Mouse (Mus musculus): Measurements from ENCODE around the gene Fkbp15.
"Not testable (repeated sequence)": the region's sequence is repeated elsewhere in the genome, so short reads cannot be mapped to it uniquely, and the experiment has no call there.

Gene Fkbp15

GRCm38 (mm10) chr4:62289226-62289625 lies 71.1 kb downstream of the Fkbp15 start:
- Histone ChIP-seq H3K27me3 (ENCODE audit: control insufficient read depth, insufficient read depth, low read length, poor library complexity, severe bottlenecking) (no peaks in the 10 kb centered on the region), H3K36me3 (ENCODE audit: control insufficient read depth, insufficient read depth, low read length, poor library complexity, severe bottlenecking) (0 out of 2 replicates have a peak, but pooled peaks cover 1% of the 10 kb centered on the region)
- no peak for DNase-seq (ENCODE audit: low read depth, low spot score)

GRCm38 (mm10) chr4:62286992-62287900 lies 73.1 kb downstream of the Fkbp15 start:
- peak; percentile 20 for DNase-seq (ENCODE audit: low read depth, low spot score)
- Histone ChIP-seq H3K27me3 (ENCODE audit: control insufficient read depth, insufficient read depth, low read length, poor library complexity, severe bottlenecking) (no peaks in the 10 kb centered on the region), H3K36me3 (ENCODE audit: control insufficient read depth, insufficient read depth, low read length, poor library complexity, severe bottlenecking) (0 out of 2 replicates have a peak, but pooled peaks cover 1% of the 10 kb centered on the region)

DNA sequence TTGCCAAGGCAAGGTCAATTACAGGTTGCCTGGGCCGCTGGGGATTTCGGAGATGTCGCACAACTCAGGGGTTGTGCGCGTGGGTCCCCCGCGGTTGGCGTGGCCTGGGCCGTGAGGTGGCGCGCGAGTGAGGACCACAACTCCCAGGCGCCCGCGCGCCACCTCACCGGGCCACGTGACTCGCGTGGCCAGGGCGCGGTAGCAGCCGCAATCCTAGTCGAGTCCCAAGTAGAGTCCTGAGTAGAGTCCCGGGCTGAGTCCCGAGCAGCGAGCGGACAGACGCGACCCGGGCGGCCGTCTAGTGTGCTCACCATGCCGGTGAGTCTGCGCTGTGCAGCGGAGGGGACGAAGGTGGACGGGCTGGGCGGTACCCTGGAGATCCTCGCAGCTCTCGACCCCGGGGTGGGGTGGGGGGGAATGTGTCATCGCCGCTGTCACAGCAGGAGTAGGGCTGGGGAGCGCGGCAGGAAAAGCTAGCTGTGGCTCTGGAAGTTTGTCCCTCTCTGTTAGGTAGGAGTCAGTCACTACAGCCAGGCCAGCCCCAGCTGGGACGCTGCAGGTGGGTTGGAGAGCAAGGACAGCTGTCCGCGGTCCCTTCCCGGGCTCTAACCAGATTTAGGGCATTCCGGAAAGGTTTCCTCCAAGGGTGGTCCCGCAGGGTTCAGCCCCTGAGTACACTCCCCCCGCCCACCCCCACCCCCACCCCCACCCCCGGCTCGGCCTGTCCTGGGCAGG lies 73.9 kb downstream of the Fkbp15 start:
- peak; percentile 75 for DNase-seq (ENCODE audit: low read depth, low spot score)
- Histone ChIP-seq H3K27me3 (ENCODE audit: control insufficient read depth, insufficient read depth, low read length, poor library complexity, severe bottlenecking) (no peaks in the 10 kb centered on the region), H3K36me3 (ENCODE audit: control insufficient read depth, insufficient read depth, low read length, poor library complexity, severe bottlenecking) (no peaks in the 10 kb centered on the region)

DNA sequence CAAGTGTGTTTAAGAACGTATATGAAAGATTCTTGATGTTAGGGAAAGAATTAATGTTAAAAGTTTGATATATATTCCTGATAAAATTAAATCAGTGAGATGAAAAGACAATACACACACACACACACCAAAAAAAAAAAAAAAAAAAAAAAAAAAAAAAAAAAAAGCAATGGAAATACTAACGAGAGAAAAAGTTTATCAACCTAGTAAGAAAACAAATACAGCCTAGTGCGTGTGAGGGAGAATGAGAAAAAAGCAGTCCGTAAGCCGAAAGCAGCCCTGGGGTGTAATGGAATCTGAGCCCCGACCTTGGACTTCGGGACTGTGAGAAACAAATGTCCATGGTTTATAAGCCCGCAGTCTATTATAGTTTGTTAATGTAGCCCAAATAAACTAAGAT lies 74.8 kb downstream of the Fkbp15 start:
- Histone ChIP-seq H3K27me3 (ENCODE audit: control insufficient read depth, insufficient read depth, low read length, poor library complexity, severe bottlenecking) (no peaks in the 10 kb centered on the region), H3K36me3 (ENCODE audit: control insufficient read depth, insufficient read depth, low read length, poor library complexity, severe bottlenecking) (no peaks in the 10 kb centered on the region)
- DNase-seq (ENCODE audit: low read depth, low spot score), result no peak

GRCm38 (mm10) chr4:62282969-62283368 lies 77.4 kb downstream of the Fkbp15 start:
- Histone ChIP-seq H3K27me3 (ENCODE audit: control insufficient read depth, insufficient read depth, low read length, poor library complexity, severe bottlenecking) (no peaks in the 10 kb centered on the region), H3K36me3 (ENCODE audit: control insufficient read depth, insufficient read depth, low read length, poor library complexity, severe bottlenecking) (no peaks in the 10 kb centered on the region)
- no peak for DNase-seq (ENCODE audit: low read depth, low spot score)

GRCm38 (mm10) chr4:62281319-62281718 lies 79.0 kb downstream of the Fkbp15 start:
- H3K36me3 ChIP-seq (ENCODE audit: control insufficient read depth, insufficient read depth, low read length, poor library complexity, severe bottlenecking), result no peaks in the 10 kb centered on the region
- H3K27me3 ChIP-seq (ENCODE audit: control insufficient read depth, insufficient read depth, low read length, poor library complexity, severe bottlenecking), result no peaks in the 10 kb centered on the region
- DNase-seq (ENCODE audit: low read depth, low spot score), result no peak

GRCm38 (mm10) chr4:62278081-62278480 lies 82.3 kb downstream of the Fkbp15 start:
- Histone ChIP-seq H3K27me3 (ENCODE audit: control insufficient read depth, insufficient read depth, low read length, poor library complexity, severe bottlenecking) (no peaks in the 10 kb centered on the region), H3K36me3 (ENCODE audit: control insufficient read depth, insufficient read depth, low read length, poor library complexity, severe bottlenecking) (no peaks in the 10 kb centered on the region)
- DNase-seq (ENCODE audit: low read depth, low spot score), result no peak

GRCm38 (mm10) chr4:62277222-62277621 lies 83.1 kb downstream of the Fkbp15 start:
- Histone ChIP-seq H3K36me3 (ENCODE audit: control insufficient read depth, insufficient read depth, low read length, poor library complexity, severe bottlenecking) (no peaks in the 10 kb centered on the region), H3K27me3 (ENCODE audit: control insufficient read depth, insufficient read depth, low read length, poor library complexity, severe bottlenecking) (no peaks in the 10 kb centered on the region)

DNA sequence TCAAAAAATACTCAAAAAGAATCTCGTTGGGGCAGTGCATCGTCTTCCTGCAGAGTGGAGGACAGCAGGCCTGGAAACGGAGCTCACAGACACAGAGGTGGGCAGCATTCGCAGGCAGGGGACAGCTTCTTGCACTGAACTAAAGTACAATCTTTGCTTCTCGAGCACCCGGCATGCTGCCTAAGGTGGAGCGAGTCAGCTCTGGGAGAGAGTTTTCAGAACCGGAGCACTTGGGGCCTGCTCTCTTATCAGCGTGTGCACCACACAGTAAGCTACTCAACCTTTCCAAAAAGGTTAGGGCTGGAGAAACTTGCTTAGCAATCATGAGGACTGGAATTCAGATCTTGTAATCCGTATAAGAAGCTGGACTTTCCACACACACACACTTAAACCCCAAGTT lies 83.7 kb downstream of the Fkbp15 start:
- Histone ChIP-seq H3K27me3 (ENCODE audit: control insufficient read depth, insufficient read depth, low read length, poor library complexity, severe bottlenecking) (no peaks in the 10 kb centered on the region), H3K36me3 (ENCODE audit: control insufficient read depth, insufficient read depth, low read length, poor library complexity, severe bottlenecking) (no peaks in the 10 kb centered on the region)
- DNase-seq (ENCODE audit: low read depth, low spot score), result no peak

More at GRCm38 (mm10) chr4:62277222-62277621, 83.1 kb downstream of the Fkbp15 start:
- no peak for DNase-seq (ENCODE audit: low read depth, low spot score)

- Histone ChIP-seq H3K36me3 (ENCODE audit: control insufficient read depth, insufficient read depth, low read length, poor library complexity, severe bottlenecking) (no peaks in the 10 kb centered on the region), H3K27me3 (ENCODE audit: control insufficient read depth, insufficient read depth, low read length, poor library complexity, severe bottlenecking) (no peaks in the 10 kb centered on the region)
- DNase-seq (ENCODE audit: low read depth, low spot score), result no peak
Measured at GRCm38 (mm10) chr4:62274841-62275536, 85.4 kb downstream of the Fkbp15 start.

GRCm38 (mm10) chr4:62273916-62274315 lies 86.4 kb downstream of the Fkbp15 start:
- no peaks in the 10 kb centered on the region for H3K36me3 ChIP-seq (ENCODE audit: control insufficient read depth, insufficient read depth, low read length, poor library complexity, severe bottlenecking)
- DNase-seq (ENCODE audit: low read depth, low spot score), result no peak
- H3K27me3 ChIP-seq (ENCODE audit: control insufficient read depth, insufficient read depth, low read length, poor library complexity, severe bottlenecking), result no peaks in the 10 kb centered on the region

GRCm38 (mm10) chr4:62272696-62273095 lies 87.7 kb downstream of the Fkbp15 start:
- Histone ChIP-seq H3K36me3 (ENCODE audit: control insufficient read depth, insufficient read depth, low read length, poor library complexity, severe bottlenecking) (no peaks in the 10 kb centered on the region), H3K27me3 (ENCODE audit: control insufficient read depth, insufficient read depth, low read length, poor library complexity, severe bottlenecking) (no peaks in the 10 kb centered on the region)
- no peak for DNase-seq (ENCODE audit: low read depth, low spot score)

DNA sequence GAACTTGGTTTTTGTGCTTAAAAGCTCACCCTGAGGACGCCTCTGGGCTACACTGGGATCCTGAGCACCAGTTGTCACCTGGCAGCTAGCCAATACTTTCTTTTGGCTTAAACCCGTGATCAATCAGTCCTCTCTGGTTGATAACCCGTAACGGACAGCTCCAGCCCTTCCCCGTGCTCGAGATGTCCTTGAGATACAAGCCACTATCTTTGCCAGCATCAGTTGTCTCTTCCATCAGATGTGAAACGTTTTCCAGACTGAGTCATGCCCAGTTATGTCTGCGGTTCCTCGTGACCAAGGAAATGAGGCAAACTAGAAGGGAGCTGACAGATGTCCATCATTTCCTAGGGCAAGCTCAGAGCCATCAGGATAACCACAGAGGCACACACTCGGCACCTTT lies 93.2 kb downstream of the Fkbp15 start:
- DNase-seq (ENCODE audit: low read depth, low spot score), result no peak
- Histone ChIP-seq H3K27me3 (ENCODE audit: control insufficient read depth, insufficient read depth, low read length, poor library complexity, severe bottlenecking) (no peaks in the 10 kb centered on the region), H3K36me3 (ENCODE audit: control insufficient read depth, insufficient read depth, low read length, poor library complexity, severe bottlenecking) (no peaks in the 10 kb centered on the region)

- not testable (repeated sequence) for DNase-seq (ENCODE audit: low read depth, low spot score); H3K27me3 ChIP-seq (ENCODE audit: control insufficient read depth, insufficient read depth, low read length, poor library complexity, severe bottlenecking); H3K36me3 ChIP-seq (ENCODE audit: control insufficient read depth, insufficient read depth, low read length, poor library complexity, severe bottlenecking)
Measured at GRCm38 (mm10) chr4:62266016-62266415, 94.3 kb downstream of the Fkbp15 start.
